Mouse (Mus musculus) lung, postnatal 0 days (tissue): Measurements from ENCODE around the gene Gm4894. TPM values are rescaled to one million over a fixed set of nuclear protein-coding genes. Genes with fewer than 3 reads are reported as not detected.
A peak's percentile ranks its signal among the peaks of the same experiment; 100 is the strongest.

Experiments used
- ATAC-seq: fragments of 200-750 bp; cut with Nextera tagmentation; 2 replicates; pipeline ENCODE4 v1.8.0; 2017; ENCODE audit warnings: moderate library complexity
- DNase-seq: peaks from one replicate; pipeline ENCODE4 v3.0.0-alpha.2; 2016; ENCODE audit warnings: low spot score
- H3K27ac ChIP-seq: fragments of 300-500 bp; sonication (generic); 2 replicates; pipeline ENCODE4 v1.5.1; 2014; ENCODE audit warnings: antibody characterized with exemption, mild to moderate bottlenecking, low read length, mixed read lengths
- H3K27me3 ChIP-seq: fragments of 300-500 bp; sonication (generic); replicated peaks from 2 replicates; pipeline ENCODE4 v1.6.1; 2014; ENCODE audit warnings: low read length, mixed read lengths; ENCODE audit not compliant: insufficient read depth
- H3K36me3 ChIP-seq: fragments of 300-500 bp; sonication (generic); 2 replicates; pipeline ENCODE4 v1.6.1; 2014; ENCODE audit warnings: low read length, mixed read lengths; ENCODE audit not compliant: insufficient read depth
- H3K4me1 ChIP-seq: fragments of 300-500 bp; sonication (generic); 2 replicates; pipeline ENCODE4 v1.6.1; 2014; ENCODE audit warnings: antibody characterized with exemption, low read depth, low read length, mixed read lengths; ENCODE audit not compliant: insufficient read depth
- H3K4me2 ChIP-seq: fragments of 300-500 bp; sonication (generic); replicated peaks from 2 replicates; pipeline ENCODE4 v1.6.1; 2014; ENCODE audit warnings: low read depth, mild to moderate bottlenecking, low read length, moderate library complexity, mixed read lengths
- H3K4me3 ChIP-seq: fragments of 300-500 bp; sonication (generic); 2 replicates; pipeline ENCODE4 v1.5.1; 2014; ENCODE audit warnings: low read depth, low read length
- H3K9ac ChIP-seq: fragments of 300-500 bp; sonication (generic); replicated peaks from 2 replicates; pipeline ENCODE4 v1.6.1; 2014; ENCODE audit warnings: low read depth, mild to moderate bottlenecking
- H3K9me3 ChIP-seq: fragments of 300-500 bp; sonication (generic); 2 replicates; pipeline ENCODE4 v1.6.1; 2016; ENCODE audit warnings: low read length, mixed read lengths
- CTCF ChIP-seq: IDR thresholded peaks from 2 replicates; pipeline ENCODE4 v1.5.1; 2016; ENCODE audit warnings: antibody characterized with exemption, mild to moderate bottlenecking
- EP300 ChIP-seq: IDR thresholded peaks from 2 replicates; pipeline ENCODE4 v1.6.1; 2016; ENCODE audit warnings: antibody characterized with exemption, mild to moderate bottlenecking, control low read depth
- WGBS: fragments of 180-500 bp; shearing (Covaris S2); extraction: QIAGEN DNeasy Blood & Tissue Kit; methylation state at CpG from one replicate; pipeline ENCODE4 v1.1.7; 2014; 5-methylcytosine and 5-hydroxymethylcytosine counted together
- polyA plus RNA-seq: library from polyadenylated mRNA; unstranded; fragments of >200 nt; fragmentation: Nextera tagmentation; extraction: Ambion mirVana; gene quantifications from 2 replicates; pipeline ENCODE4 v1.2.1, GENCODE M21; 2015

The Gm4894 gene
- polyA plus RNA-seq, 1 experiment from 2014 or later: not detected

GRCm38 (mm10) chr9:49227442-49227841 lies 22.9 kb upstream of the Gm4894 start:
- no peak for TF ChIP-seq EP300
- TF ChIP-seq CTCF: no peak
- ATAC-seq (no peak), DNase-seq (no peak)
- Histone ChIP-seq H3K27ac (no peak overlapping the region), H3K36me3 (no peaks in the 10 kb centered on the region), H3K27me3 (no peaks in the 10 kb centered on the region), H3K4me2 (no peak overlapping the region), H3K4me3 (no peak overlapping the region), H3K9ac (no peak overlapping the region), H3K4me1 (no peaks in the 10 kb centered on the region), H3K9me3 (no peaks in the 10 kb centered on the region)
- WGBS: 59% methylated on average over 9 of the region's 9 CpGs

- Histone ChIP-seq H3K4me3 (no peak overlapping the region), H3K27ac (no peak overlapping the region), H3K4me1 (no peaks in the 10 kb centered on the region), H3K9me3 (no peaks in the 10 kb centered on the region), H3K36me3 (no peaks in the 10 kb centered on the region), H3K9ac (no peak overlapping the region), H3K4me2 (no peak overlapping the region), H3K27me3 (no peaks in the 10 kb centered on the region)
- ATAC-seq (no peak), DNase-seq (no peak)
- 75% methylated on average over 2 of the region's 2 CpGs for WGBS
- no peak for TF ChIP-seq CTCF
- no peak for TF ChIP-seq EP300
These were observed 21.3 kb upstream of the Gm4894 start for GRCm38 (mm10) chr9:49229054-49229453.

- no peaks in the 10 kb centered on the region for H3K4me1 ChIP-seq
- peak; percentile 65 for DNase-seq
These were observed 3.5 kb upstream of the Gm4894 start for GRCm38 (mm10) chr9:49246839-49247238.

GRCm38 (mm10) chr9:49268949-49269348 lies 18.6 kb downstream of the Gm4894 start:
- no peak for ATAC-seq
- WGBS: 58% methylated on average over 7 of the region's 7 CpGs
- H3K4me2 ChIP-seq: no peak overlapping the region

More at GRCm38 (mm10) chr9:49246839-49247238, 3.5 kb upstream of the Gm4894 start:
- no peaks in the 10 kb centered on the region for H3K9me3 ChIP-seq
- no peak overlapping the region for H3K9ac ChIP-seq
- H3K36me3 ChIP-seq: no peaks in the 10 kb centered on the region
- WGBS: 24% methylated on average over 7 of the region's 7 CpGs
- TF ChIP-seq EP300: no peak
- peak; percentile 74 for TF ChIP-seq CTCF
- H3K4me3 ChIP-seq: no peak overlapping the region
- ATAC-seq: no peak
- H3K27me3 ChIP-seq: no peaks in the 10 kb centered on the region
- no peak overlapping the region for H3K27ac ChIP-seq
- H3K4me2 ChIP-seq: no peak overlapping the region

GRCm38 (mm10) chr9:49273566-49273965 lies 23.2 kb downstream of the Gm4894 start:
- Histone ChIP-seq H3K4me2 (no peak overlapping the region), H3K36me3 (no peaks in the 10 kb centered on the region), H3K9ac (no peak overlapping the region), H3K4me3 (no peak overlapping the region), H3K27ac (no peak overlapping the region), H3K4me1 (no peaks in the 10 kb centered on the region), H3K9me3 (no peaks in the 10 kb centered on the region), H3K27me3 (no peaks in the 10 kb centered on the region)
- no peak for ATAC-seq
- DNase-seq: no peak
- WGBS: 55% methylated on average over 7 of the region's 7 CpGs
- TF ChIP-seq CTCF (no peak), EP300 (no peak)

More at GRCm38 (mm10) chr9:49268949-49269348, 18.6 kb downstream of the Gm4894 start:
- DNase-seq: no peak
- Histone ChIP-seq H3K36me3 (no peaks in the 10 kb centered on the region), H3K27ac (no peak overlapping the region), H3K9ac (no peak overlapping the region), H3K4me3 (no peak overlapping the region), H3K9me3 (no peaks in the 10 kb centered on the region), H3K27me3 (no peaks in the 10 kb centered on the region), H3K4me1 (no peaks in the 10 kb centered on the region)
- TF ChIP-seq CTCF (no peak), EP300 (no peak)

- DNase-seq (peak; percentile 19), ATAC-seq (no peak)
These were observed 25.6 kb downstream of the Gm4894 start for GRCm38 (mm10) chr9:49275976-49276375.

More at GRCm38 (mm10) chr9:49275976-49276375, 25.6 kb downstream of the Gm4894 start:
- Histone ChIP-seq H3K9me3 (no peaks in the 10 kb centered on the region), H3K36me3 (no peaks in the 10 kb centered on the region), H3K4me2 (no peak overlapping the region), H3K4me1 (no peaks in the 10 kb centered on the region), H3K27me3 (no peaks in the 10 kb centered on the region), H3K4me3 (no peak overlapping the region), H3K27ac (no peak overlapping the region), H3K9ac (no peak overlapping the region)
- TF ChIP-seq EP300 (no peak), CTCF (no peak)
- 28% methylated on average over 4 of the region's 4 CpGs for WGBS
